Mouse (Mus musculus): ENCODE measurements around the gene 5330417C22Rik. TPM values are rescaled to one million over a fixed set of nuclear protein-coding genes. Genes with fewer than 3 reads are reported as not detected.

Gene 5330417C22Rik
- polyA plus RNA-seq, 1 experiment: not detected

- Histone ChIP-seq H3K27ac (ENCODE audit: insufficient read depth, low read length) (peak overlapping the region; percentile 82), H3K4me3 (ENCODE audit: insufficient read depth, low read length) (peak overlapping the region; percentile 31), H3K4me1 (ENCODE audit: control insufficient read depth, insufficient read depth, low read length) (no peaks in the 10 kb centered on the region)
- TF ChIP-seq CTCF (IDR thresholded peaks at IDR 0.05; ENCODE audit: borderline replicate concordance, insufficient read depth, low read length) (peak; percentile 43; the same call in 1 of the 2 replicates), POLR2A (IDR thresholded peaks at IDR 0.05; ENCODE audit: low read depth, low read length) (0 out of 2 replicates have a peak, but pooled peaks have one; percentile 24)
These were observed 27.0 kb upstream of the 5330417C22Rik start for GRCm38 (mm10) chr3:108563309-108563708.

GRCm38 (mm10) chr3:108562777-108563271 is 26.5 kb upstream of the 5330417C22Rik start:
- TF ChIP-seq CTCF (IDR thresholded peaks at IDR 0.05; ENCODE audit: borderline replicate concordance, insufficient read depth, low read length) (no peak), POLR2A (IDR thresholded peaks at IDR 0.05; ENCODE audit: low read depth, low read length) (no peak; the same call in 1 of the 2 replicates)
- H3K4me3 ChIP-seq (ENCODE audit: insufficient read depth, low read length): peak overlapping the region; percentile 31
- H3K4me1 ChIP-seq (ENCODE audit: control insufficient read depth, insufficient read depth, low read length): no peaks in the 10 kb centered on the region
- H3K27ac ChIP-seq (ENCODE audit: insufficient read depth, low read length): peak overlapping the region; percentile 82

DNA sequence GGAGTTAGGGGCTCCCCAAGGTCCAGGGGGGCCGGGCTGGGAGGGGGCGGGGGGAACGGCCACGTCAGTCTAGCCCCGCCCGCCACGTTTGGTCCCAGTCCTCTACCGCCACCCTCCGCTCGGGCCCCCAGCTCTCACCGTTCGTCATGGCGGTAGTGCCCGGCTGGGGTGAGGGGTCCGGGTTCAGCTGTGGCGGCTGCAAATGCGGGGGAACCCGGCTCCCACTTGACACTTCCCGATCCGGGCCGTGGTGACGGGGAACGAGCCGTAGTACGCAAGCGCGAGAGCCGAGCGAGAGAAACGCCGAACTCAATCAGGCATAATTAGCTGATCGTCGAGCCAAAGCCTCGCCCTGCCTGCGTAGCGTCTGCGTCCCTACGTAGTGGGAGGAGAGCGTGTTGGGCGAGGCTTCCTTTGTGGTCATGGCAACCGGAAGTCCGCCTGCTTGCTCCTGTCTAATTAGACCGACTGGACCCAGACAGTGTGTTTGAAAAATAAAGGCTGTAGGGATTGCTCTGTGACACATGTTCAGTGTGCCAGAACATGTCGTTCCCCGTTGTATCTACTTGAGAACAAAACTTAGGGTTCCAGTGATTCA is 25.9 kb upstream of the 5330417C22Rik start, which contains the start of gene Tmem167b:
Gene Tmem167b, minus strand, starts transcription at position 334 of the 598 bp plus-strand sequence.
- H3K4me1 ChIP-seq (ENCODE audit: control insufficient read depth, insufficient read depth, low read length): no peaks in the 10 kb centered on the region
- H3K27ac ChIP-seq (ENCODE audit: insufficient read depth, low read length): peak within 1 kb of the TSS; percentile 93
- no peak for TF ChIP-seq CTCF (IDR thresholded peaks at IDR 0.05; ENCODE audit: borderline replicate concordance, insufficient read depth, low read length)
- peak; percentile 47 for TF ChIP-seq POLR2A (IDR thresholded peaks at IDR 0.05; ENCODE audit: low read depth, low read length)
- peak within 1 kb of the TSS; percentile 95 for H3K4me3 ChIP-seq (ENCODE audit: insufficient read depth, low read length)

- no peak for TF ChIP-seq POLR2A (IDR thresholded peaks at IDR 0.05; ENCODE audit: low read depth, low read length)
- no peak for TF ChIP-seq CTCF (IDR thresholded peaks at IDR 0.05; ENCODE audit: borderline replicate concordance, insufficient read depth, low read length)
- H3K27ac ChIP-seq (ENCODE audit: insufficient read depth, low read length): no peak overlapping the region
- no peaks in the 10 kb centered on the region for H3K4me1 ChIP-seq (ENCODE audit: control insufficient read depth, insufficient read depth, low read length)
- H3K4me3 ChIP-seq (ENCODE audit: insufficient read depth, low read length): no peak overlapping the region
These were observed 21.6 kb upstream of the 5330417C22Rik start for GRCm38 (mm10) chr3:108557888-108558287.

DNA sequence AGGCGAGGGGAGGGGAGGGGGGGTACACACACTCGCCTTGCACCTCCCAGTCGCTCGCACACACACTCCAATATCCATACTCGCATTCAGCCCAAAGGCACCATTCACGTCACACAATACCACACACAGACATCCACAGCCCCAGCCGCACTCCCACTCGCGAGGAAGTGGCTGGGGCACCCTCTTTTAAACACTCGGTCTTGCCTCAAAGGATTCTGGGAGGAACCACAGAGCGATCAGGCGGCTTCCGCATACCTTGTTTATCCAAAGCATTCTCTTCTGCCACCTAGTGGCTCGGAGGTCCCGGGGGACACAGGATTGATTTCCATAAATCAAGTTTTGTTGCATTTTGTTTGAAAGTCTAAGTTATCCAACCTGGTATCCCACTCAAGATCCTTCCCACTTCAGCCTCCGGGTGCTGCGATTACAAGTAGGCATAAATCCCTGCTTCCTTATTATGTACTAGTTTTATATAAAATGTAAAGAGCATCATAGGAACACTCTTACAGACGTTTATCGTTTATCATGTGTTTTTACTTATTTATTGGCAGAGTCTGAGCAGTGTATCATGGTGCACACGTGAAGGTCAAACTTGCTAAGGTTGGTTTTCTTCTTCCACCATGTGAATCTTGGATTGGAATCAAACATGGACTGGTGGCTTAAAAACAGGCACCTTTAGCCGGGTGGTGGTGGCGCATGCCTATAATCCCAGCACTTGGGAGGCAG is 18.4 kb upstream of the 5330417C22Rik start:
- no peaks in the 10 kb centered on the region for H3K4me1 ChIP-seq (ENCODE audit: control insufficient read depth, insufficient read depth, low read length)
- H3K4me3 ChIP-seq (ENCODE audit: insufficient read depth, low read length): peak overlapping the region; percentile 83
- H3K27ac ChIP-seq (ENCODE audit: insufficient read depth, low read length): no peak overlapping the region
- TF ChIP-seq POLR2A (IDR thresholded peaks at IDR 0.05; ENCODE audit: low read depth, low read length): peak; percentile 100
- peak; percentile 24; the same call in 1 of the 2 replicates for TF ChIP-seq CTCF (IDR thresholded peaks at IDR 0.05; ENCODE audit: borderline replicate concordance, insufficient read depth, low read length)

DNA sequence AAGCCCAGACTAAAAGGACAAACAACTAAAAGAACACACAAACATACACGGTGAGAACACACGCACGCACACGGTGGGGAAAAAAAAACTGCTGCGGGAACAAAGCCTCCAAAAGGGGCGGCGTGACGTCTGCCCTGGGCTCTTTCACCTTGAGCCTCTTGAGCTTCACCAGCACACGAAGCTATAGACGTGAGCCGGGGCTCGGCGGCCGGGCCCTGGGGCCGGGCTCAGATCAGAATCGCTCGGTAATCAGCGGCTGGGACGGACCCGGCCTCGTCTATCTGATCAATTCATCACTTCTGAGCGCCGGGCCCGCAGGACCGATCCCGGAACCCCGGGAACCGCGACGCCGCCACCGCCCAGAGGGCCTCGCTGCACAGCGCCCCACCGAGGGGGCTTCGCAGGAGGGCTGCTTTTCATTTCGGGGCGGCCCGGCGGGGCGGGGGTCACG is 17.8 kb upstream of the 5330417C22Rik start:
- TF ChIP-seq CTCF (IDR thresholded peaks at IDR 0.05; ENCODE audit: borderline replicate concordance, insufficient read depth, low read length) (no peak), POLR2A (IDR thresholded peaks at IDR 0.05; ENCODE audit: low read depth, low read length) (no peak; the same call in 1 of the 2 replicates)
- Histone ChIP-seq H3K4me1 (ENCODE audit: control insufficient read depth, insufficient read depth, low read length) (no peaks in the 10 kb centered on the region), H3K4me3 (ENCODE audit: insufficient read depth, low read length) (peak overlapping the region; percentile 83), H3K27ac (ENCODE audit: insufficient read depth, low read length) (no peak overlapping the region)

- TF ChIP-seq POLR2A (IDR thresholded peaks at IDR 0.05; ENCODE audit: low read depth, low read length) (no peak), CTCF (IDR thresholded peaks at IDR 0.05; ENCODE audit: borderline replicate concordance, insufficient read depth, low read length) (no peak)
- no peaks in the 10 kb centered on the region for H3K4me1 ChIP-seq (ENCODE audit: control insufficient read depth, insufficient read depth, low read length)
- no peak overlapping the region for H3K4me3 ChIP-seq (ENCODE audit: insufficient read depth, low read length)
- no peak overlapping the region for H3K27ac ChIP-seq (ENCODE audit: insufficient read depth, low read length)
These were observed 6.0 kb upstream of the 5330417C22Rik start for GRCm38 (mm10) chr3:108542299-108542698.

DNA sequence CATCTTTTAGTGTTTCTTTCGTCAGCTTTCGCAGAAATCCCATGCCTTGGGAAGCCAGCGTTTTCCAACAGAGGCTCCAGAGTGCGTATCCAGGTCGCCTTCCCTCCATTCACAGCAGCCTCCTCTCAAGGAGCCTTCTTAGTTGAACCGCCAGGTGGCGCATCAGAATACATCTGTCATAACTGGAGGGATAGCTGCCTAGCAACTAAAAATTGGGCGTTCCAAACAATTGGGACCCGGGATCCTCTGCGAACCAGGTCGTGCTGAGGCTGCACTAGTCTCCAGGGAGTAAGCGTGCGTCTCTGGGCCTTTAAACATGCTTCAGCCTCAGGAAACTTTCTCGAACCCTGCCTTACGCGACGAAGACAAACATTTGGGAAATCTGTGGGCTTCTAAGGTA is 967 bp upstream of the 5330417C22Rik start:
- TF ChIP-seq CTCF (IDR thresholded peaks at IDR 0.05; ENCODE audit: borderline replicate concordance, insufficient read depth, low read length): 0 out of 2 replicates have a peak, but pooled peaks have one; percentile 35
- no peak for TF ChIP-seq POLR2A (IDR thresholded peaks at IDR 0.05; ENCODE audit: low read depth, low read length)
- H3K4me3 ChIP-seq (ENCODE audit: insufficient read depth, low read length): 0 out of 2 replicates have a peak overlapping the region, but pooled peaks have one; percentile 2
- no peak overlapping the region for H3K27ac ChIP-seq (ENCODE audit: insufficient read depth, low read length)
- H3K4me1 ChIP-seq (ENCODE audit: control insufficient read depth, insufficient read depth, low read length): no peaks in the 10 kb centered on the region

- Histone ChIP-seq H3K4me3 (ENCODE audit: insufficient read depth, low read length) (no peak overlapping the region), H3K27ac (ENCODE audit: insufficient read depth, low read length) (no peak overlapping the region)
- TF ChIP-seq POLR2A (IDR thresholded peaks at IDR 0.05; ENCODE audit: low read depth, low read length) (no peak), CTCF (IDR thresholded peaks at IDR 0.05; ENCODE audit: borderline replicate concordance, insufficient read depth, low read length) (no peak)
These were observed 330 bp downstream of the 5330417C22Rik start for GRCm38 (mm10) chr3:108535896-108536516.

More at GRCm38 (mm10) chr3:108535896-108536516, 330 bp downstream of the 5330417C22Rik start:
- no peaks in the 10 kb centered on the region for H3K4me1 ChIP-seq (ENCODE audit: control insufficient read depth, insufficient read depth, low read length)
